Mouse (Mus musculus): Measurements from ENCODE around the gene Aftph.

Aftph gene

GRCm38 (mm10) chr11:20723572-20723971 is 17.8 kb downstream of the Aftph start:
- DNase-seq = no peak

- no peak for DNase-seq
Observed at GRCm38 (mm10) chr11:20712068-20712671, 29.2 kb downstream of the Aftph start.

- DNase-seq = peak; percentile 85
Observed at GRCm38 (mm10) chr11:20691000-20691399, 50.4 kb downstream of the Aftph start.

GRCm38 (mm10) chr11:20681679-20682078 is 59.7 kb downstream of the Aftph start:
- no peak for DNase-seq

GRCm38 (mm10) chr11:20680781-20681180 is 60.6 kb downstream of the Aftph start:
- DNase-seq = no peak

GRCm38 (mm10) chr11:20679396-20679795 is 62.0 kb downstream of the Aftph start:
- no peak for DNase-seq

GRCm38 (mm10) chr11:20672513-20672912 is 68.9 kb downstream of the Aftph start:
- no peak for DNase-seq

- DNase-seq = no peak
Observed at GRCm38 (mm10) chr11:20671789-20672392, 69.5 kb downstream of the Aftph start.

GRCm38 (mm10) chr11:20664878-20665277 is 76.5 kb downstream of the Aftph start:
- DNase-seq = no peak

- DNase-seq = peak; percentile 71
Observed at GRCm38 (mm10) chr11:20663580-20664198, 77.7 kb downstream of the Aftph start.

- DNase-seq = no peak
Observed at GRCm38 (mm10) chr11:20662811-20663210, 78.6 kb downstream of the Aftph start.

- peak; percentile 76 for DNase-seq
Observed at GRCm38 (mm10) chr11:20661652-20662051, 79.7 kb downstream of the Aftph start.

- DNase-seq = no peak
Observed at GRCm38 (mm10) chr11:20660111-20661097, 81.0 kb downstream of the Aftph start.

GRCm38 (mm10) chr11:20659094-20659493 is 82.3 kb downstream of the Aftph start:
- DNase-seq = no peak

GRCm38 (mm10) chr11:20656711-20657057 is 84.7 kb downstream of the Aftph start:
- peak; percentile 58 for DNase-seq

GRCm38 (mm10) chr11:20655795-20656710 is 85.3 kb downstream of the Aftph start:
- DNase-seq = peak; percentile 93

GRCm38 (mm10) chr11:20651166-20651565 is 90.2 kb downstream of the Aftph start:
- no peak for DNase-seq

- no peak for DNase-seq
Observed at GRCm38 (mm10) chr11:20650006-20650639, 91.3 kb downstream of the Aftph start.

GRCm38 (mm10) chr11:20649477-20649876 is 91.9 kb downstream of the Aftph start:
- DNase-seq = no peak

GRCm38 (mm10) chr11:20647902-20648625 is 93.3 kb downstream of the Aftph start:
- peak; percentile 48 for DNase-seq
